Mouse (Mus musculus) spleen, adult 2 months (tissue): Measurements from ENCODE around the gene Fgfr2.

ENCODE experiments used
- CTCF ChIP-seq: fragments of 200-500 bp; IDR thresholded peaks from 2 replicates; pipeline ENCODE4 v1.5.1; 2011; ENCODE audit warnings: mild to moderate bottlenecking, inconsistent platforms; ENCODE audit not compliant: insufficient read depth, insufficient read length, insufficient replicate concordance; ENCODE audit errors: extremely low read depth
- POLR2A ChIP-seq: fragments of 200-500 bp; IDR thresholded peaks from 2 replicates; pipeline ENCODE4 v1.6.1; 2011; ENCODE audit warnings: low read depth, low read length, inconsistent platforms

GRCm38 (mm10) chr7:131031755-131032154 lies 2091.4 kb downstream of the Fgfr2 start, which contains the start of gene Dmbt1:
- TF ChIP-seq POLR2A (no peak), CTCF (no peak)
